Mouse (Mus musculus) lung, postnatal 10 days (tissue): Measurements from ENCODE around the gene Phpt1.

Source experiments
- DNase-seq: peaks from one replicate; pipeline ENCODE4 v3.0.0; 2021

The Phpt1 gene

GRCm38 (mm10) chr2:25581901-25582301, 6.9 kb upstream of the Phpt1 start:
- no peak for DNase-seq

GRCm38 (mm10) chr2:25581294-25581864, 6.4 kb upstream of the Phpt1 start, which contains the start of gene Ajm1:
Gene Ajm1 (minus strand): TSS chr2:25581757.
- peak; percentile 74 for DNase-seq

DNA sequence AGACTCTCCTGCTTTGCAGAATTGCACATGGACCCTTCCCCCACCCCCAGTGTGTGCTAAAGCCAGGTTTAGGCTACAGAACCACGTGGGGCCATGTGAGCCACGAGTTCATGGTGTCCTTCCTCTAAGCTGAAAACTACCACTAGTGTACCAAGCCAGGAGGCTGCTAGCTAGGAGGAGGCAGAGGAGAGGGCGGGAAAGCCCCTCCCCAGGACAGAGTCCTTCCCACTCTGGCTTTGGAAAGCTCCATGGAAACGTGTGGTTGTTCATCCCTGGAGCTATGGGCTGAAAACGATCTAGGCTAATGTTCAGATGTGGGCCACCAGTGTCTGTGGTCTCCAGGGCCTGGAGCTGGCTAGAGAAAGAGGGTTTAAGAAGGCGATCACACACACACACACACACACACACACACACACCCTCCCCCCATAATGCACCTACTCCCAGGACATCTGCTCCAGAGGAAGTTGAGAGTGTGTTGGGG, 5.6 kb upstream of the Phpt1 start:
- no peak for DNase-seq

DNA sequence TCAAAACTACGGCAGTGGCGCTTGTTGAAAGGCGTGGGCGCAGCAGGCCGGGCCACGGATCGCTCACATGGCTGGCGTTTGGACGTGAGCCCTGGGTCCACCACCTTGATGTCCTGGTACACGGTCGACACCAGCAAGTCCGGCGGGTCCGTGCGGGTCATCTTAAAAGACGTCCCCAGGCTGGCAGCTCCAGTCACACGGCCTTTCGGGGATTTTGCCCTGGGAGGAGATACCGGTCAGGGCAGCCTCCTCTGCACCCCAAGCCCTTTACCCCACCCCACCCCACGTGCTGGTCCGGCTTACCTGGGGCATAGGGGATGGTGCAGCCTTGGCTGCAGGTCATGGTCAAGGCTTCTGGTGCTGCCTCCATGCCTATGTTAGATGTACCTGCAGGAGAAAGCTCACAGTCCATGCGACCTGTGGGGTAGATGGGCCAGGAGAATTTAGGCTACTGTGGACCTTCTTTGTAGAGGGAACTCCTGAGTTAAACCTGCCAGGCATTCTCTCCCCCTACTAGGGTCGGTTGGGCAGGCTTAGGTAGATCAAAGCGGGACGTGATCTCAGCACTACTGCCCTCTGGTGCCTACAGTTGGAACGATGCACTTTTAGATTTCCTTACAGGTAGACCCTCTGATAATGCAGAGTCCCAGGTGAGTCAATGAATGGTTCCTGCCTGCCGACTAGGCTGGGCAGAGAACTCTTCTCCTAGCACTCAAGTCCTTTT, 4.9 kb upstream of the Phpt1 start:
- DNase-seq, result peak; percentile 60

DNA sequence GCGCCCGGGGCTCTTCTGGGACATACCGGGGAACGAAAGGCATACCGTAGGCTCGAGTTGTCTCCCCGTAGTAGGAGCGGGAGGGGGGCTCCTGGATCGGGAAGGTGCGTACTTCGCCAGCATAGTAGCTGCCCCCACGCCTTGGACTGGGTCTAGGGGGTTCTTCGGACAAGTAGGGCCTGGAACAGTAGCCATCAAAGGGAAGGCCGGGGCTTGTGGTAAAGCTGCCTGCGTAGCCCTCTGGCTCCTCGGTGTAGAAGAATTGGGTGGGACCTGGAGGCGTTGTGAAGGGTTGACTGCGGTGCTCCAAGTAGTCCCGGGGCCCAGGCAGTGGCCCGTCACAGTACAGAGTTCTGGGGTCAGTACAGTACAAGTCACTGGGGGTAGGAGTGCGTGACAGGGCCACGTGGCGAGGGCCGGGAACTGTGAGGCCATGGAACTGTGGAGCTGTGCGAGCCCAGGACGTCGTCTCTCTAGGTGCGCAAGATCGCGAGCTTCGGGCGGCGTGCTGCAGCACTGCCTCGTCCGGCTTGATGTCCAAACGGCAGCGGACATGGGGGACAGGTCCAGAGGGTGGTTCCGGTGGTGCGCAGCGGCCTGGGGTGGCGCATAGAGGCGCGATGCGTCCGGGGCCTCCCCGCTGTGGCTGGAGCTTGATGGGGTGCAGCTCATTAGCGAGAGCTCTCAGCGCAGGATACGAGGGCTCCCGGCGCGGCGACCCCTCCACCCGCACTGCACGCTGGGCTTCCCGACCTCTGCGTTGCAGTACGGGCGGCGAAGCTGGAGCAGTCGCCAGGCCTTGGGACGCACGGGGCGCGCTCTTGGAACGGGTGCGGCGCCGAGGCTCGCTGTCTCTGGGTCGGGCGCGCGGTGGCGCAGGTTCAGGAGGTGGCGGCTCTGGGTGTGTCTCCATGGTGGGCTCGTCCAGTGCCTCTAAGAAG, 4.0 kb upstream of the Phpt1 start:
- no peak for DNase-seq

DNA sequence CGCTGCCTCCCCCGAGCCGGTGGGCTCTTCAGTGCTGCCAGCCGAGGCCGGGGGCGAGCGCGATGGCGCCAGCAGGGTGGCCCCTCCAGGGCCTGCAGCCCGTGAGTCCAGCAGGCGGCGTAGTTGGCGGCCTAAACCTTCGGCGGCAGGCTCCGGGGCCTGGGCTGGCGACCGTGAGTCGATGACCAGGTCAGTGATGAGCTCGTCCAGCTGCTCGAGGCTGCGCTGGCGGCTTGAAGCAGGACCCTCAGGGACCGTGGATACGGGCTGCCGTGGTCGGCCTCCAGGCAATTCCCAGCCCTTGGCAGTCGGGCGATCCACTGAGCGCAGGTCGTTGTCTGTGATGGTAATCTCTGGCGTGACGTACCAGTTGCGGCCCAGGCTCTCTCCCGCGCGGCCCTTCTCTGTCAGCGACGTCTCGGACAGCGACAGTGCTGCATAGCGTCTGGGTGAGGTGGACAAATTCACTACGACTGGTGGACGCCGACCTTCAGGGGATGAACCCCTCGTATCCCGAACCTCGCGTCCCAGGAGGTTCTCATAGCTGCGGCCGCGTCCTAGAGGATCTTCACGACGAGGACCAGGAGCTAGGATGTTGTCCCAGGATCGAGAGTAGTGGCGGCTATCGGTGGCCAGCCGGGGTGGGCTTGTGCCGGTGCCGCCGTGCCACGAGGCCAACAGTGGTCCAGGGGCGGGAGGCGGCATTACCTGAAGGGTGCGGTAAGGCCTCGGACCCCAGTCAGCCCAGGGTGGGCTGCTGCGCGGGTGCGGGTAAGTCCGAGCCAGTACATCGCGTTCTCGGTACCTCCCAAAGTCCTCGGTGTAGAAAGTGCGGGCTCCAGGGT, 3.1 kb upstream of the Phpt1 start:
- DNase-seq, result peak; percentile 38

DNA sequence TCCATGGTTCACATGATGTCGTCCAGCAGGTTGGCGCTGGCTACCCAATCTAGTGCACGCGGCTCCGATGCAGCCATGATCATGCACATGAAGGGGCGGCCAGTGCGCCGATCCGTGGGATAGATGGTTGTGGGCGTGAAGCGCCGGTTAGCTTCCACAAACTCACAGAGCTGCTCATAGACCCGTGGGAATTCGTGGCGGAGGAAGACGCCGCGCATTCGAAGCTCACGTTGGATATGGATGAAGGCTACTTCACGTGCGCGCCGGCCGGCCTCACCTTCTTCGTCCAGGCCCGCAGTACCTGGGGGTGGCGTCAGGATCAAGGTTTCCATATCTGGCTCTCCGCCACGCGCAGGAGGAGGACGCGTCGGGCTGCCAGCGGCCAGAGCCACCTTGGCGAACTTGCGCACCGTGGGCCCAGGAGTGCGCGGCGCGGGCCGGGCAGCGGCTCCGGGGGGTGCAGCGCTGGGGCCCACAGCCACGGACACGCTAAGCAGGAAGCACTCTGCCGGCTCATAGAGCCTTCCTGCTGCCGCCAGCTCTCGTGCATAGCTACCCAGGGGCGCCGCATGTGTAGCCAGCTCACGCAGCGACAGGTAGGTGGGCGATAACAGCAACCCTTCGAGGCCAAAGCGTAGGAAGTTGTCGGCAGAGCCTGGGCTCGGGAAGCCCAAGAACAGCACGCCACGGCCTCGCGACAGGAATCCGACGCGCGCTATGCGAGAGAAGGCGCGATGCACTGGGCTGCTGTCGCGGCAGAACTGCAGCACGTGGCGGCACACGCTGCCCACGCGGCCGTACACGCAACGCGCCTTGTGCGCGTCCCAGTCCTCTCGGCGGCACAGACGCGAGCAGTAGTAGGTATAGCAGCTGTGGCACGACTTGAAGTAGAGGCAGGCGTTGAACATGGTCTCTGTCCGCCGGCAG, 2.2 kb upstream of the Phpt1 start:
- no peak for DNase-seq

DNA sequence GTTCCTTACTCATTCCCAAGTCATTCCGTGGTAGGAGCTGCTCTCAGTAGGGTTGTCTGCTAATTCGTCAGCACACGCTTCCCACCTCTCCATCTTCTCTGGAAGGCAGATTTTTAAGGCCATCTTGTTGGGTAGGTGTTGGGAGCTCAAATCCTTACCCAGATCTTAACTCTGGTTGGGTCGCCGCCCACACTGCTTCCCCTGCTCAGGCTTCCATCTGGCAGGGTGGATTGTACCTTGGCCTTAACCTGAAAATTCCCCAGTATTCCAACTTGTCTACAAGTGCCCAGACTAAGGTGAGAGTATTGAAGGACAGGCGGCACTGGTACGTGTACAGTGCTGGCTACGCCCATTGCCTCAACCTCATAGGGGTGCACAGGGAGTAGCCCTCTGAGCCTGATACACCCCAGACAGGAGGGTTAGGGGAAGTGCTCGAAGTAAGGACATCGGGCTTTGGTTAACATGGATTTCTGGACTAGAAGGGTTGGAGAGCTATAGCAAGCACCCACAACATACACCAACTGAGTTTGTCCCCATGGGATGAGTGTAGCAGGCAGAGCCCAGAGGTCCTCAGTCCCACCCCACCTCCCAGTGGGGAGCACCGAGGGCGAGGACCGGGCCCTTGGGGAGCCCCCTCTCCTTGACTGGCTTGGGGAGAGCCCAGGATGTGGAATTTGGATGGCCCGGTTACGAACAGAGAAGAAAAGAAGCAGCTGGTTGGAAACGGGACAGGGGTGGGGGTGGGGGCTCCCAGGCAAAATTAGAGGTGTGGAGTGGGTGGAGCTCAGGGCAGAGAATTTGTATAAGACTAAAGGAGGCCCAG, 1.2 kb upstream of the Phpt1 start:
- no peak for DNase-seq

DNA sequence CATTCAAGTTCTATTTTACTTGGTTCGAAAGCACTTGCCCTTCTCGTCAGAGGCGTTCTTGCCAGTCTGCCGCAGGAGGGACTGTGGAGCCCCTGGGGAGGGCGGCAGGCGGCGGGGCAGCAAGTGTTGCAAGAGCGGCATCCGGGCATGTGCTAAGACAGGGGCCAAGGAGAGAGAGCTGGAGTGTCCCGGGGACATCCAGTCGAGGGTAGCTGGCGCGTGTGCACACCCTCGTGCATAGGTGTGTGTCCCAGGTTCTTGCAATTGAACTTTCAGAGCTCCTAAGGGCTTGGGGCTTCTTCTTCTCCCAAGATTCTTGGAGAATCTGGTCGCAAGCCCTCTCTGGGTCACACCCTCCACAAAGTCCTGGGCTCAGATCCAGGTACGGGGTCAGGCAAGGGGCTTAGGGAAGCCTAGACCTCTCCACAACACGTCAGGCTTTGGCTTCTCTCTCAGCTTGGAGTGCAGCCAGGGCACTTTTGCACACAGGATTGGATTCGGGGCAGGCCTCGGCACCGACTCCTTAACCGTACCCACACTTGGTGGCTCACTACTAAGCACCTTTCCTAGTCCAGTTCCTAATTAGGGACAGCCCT, 506 bp upstream of the Phpt1 start:
- DNase-seq, result peak; percentile 66

GRCm38 (mm10) chr2:25574136-25574535, 888 bp downstream of the Phpt1 start:
- no peak for DNase-seq

- DNase-seq, result no peak
Measured at GRCm38 (mm10) chr2:25573068-25573467, 2.0 kb downstream of the Phpt1 start.

DNA sequence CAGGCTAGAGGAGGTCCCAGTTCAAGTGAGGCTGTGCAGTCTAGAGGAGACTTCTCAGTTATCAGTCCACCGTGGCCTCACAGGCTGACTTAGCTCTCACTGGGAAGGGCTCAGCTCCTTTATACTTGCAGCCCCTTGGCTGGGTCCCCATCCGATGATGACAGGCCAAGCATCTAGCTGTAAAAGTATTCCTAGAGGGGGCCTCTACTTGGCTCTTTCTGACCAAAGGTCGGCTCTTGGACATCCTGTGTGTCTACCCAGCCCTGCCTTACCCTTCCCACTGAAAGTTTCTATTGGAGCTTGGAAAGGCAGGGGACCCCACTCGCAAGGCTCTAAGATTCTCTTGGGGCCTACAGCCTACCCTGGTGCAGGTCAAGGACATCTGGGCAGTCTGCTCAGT, 3.8 kb downstream of the Phpt1 start:
- no peak for DNase-seq

DNA sequence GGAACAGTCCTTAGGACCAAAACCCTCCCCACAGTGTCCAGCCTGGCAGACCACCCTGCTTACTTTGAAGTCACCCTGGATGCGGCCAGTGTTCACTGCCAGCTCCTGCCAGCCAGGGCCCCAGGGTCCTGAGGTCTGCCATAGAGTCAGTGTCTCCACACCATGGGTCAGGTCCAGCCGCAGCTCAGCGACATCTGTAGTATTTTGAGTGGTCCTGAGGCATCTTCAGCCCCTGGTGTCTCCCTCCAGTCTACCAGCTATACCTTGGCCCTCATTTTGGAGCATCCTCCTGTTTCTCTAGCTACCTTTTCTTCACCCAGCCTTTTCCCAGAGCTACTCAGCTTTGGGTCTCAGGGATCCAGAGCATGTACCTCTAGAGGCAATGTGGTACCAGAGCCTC, 5.7 kb downstream of the Phpt1 start:
- no peak for DNase-seq

DNA sequence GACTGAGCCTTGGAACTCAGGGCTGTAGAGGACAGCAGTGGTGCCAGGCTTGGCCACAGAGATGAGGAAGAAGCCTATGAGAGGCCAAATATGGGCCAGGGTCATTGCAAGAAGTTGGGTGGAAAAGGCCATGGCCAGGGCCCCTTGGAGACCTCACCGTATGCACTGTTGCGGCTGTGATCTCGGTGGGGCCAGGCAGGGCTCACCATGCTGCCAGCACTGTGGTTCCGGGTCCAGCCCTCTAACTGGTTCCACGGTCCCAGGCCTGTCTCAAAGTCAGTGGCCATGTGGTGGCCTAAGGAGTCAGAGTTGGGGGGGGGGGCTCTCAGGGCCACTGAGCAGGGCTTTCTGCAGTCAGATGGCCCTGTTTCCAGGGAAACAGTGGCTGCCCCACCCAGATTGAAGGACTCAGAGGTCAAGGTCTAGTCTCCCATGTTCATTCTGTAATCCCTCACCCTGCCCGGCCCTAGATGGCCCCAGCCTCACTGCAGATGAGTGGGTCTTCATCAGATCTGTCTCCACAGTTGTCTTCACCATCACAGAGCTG, 6.5 kb downstream of the Phpt1 start:
- DNase-seq, result no peak

- DNase-seq, result no peak
Measured at GRCm38 (mm10) chr2:25566558-25566957, 8.5 kb downstream of the Phpt1 start.

DNA sequence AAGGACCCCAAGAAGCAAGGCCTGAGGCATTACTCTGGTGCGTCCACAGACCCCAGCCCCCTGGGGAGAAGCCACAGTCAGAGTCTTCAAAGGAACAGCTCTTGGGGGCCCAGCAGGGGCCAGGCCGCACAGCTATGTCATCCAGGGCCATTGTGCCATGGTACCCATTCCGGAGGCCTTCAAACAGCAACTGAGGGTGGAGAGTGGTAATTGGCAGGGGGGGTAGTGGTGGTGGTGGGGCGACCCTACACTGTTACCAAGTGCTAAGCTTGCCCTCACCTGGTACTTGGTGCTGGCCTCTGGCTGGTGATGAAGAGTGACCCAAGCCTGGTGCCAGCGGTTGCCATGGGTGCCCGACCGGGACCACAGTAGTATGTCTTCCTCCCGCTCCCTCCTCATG, 9.3 kb downstream of the Phpt1 start:
- no peak for DNase-seq

DNA sequence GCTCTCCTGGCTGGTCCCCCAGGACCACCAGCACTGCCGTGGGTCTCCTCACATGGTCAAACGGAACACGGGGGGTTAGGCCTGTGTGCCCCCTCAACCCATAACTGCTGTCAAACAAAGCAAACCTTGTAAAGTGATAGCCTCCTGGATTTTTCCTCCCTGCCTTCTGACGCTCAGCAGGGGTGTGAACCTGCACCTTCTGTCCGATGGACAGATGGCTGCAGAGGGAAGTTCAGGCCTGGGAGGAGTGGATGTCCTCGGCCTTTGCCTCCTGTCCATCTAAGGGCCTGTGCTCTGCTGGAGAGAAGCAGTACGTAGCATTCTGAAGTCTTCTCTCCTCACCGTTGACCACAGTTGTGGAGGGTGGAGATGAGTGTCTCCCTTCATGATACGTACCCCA, 13.1 kb downstream of the Phpt1 start:
- no peak for DNase-seq

- DNase-seq, result no peak
Measured at GRCm38 (mm10) chr2:25560551-25560950, 14.5 kb downstream of the Phpt1 start.

DNA sequence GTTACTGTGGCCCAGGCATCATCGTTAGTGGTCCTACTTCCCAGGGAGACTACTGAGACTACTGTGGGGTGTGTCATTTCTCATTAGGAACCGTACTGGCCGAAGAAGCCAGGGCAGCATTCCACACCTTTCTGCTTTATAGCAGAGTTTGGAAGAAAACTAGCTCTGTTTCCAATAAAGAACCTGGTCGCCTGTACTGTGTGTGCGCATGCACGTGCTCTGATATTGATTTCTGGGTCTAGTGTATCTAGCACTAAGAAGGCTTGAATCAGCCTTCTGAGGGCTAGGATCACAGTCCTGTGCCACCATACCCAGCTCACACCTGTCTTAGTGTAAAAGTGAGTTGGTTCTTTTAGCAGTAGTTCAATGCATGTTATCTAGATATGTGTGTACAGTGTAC, 16.2 kb downstream of the Phpt1 start:
- no peak for DNase-seq

DNA sequence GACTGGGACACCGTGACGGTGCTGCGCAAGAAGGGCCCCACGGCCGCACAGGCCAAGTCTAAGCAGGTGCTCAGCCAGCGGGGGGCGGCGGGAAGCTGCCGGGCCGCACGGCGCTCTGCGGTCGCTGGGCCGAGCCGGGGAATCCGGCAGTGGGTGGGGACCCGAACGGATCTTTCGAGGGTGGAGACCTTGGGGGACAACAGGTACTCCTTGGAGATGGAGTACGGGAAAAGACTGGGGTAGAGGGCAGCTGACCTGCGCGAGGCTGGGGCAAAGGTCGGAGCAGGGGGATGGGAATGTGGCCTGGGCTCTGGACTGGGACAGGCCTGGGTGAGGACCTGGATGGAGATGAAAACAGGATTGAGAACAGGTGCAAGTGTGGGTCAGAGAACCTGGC, 17.1 kb downstream of the Phpt1 start:
- no peak for DNase-seq
